Mouse (Mus musculus): ENCODE results near the gene Cyp2d11. TPM values are rescaled to one million over a fixed set of nuclear protein-coding genes. Genes with fewer than 3 reads are reported as not detected.
A peak's percentile ranks its signal among the peaks of the same experiment; 100 is the strongest.
"Not testable (repeated sequence)": the region's sequence is repeated elsewhere in the genome, so short reads cannot be mapped to it uniquely, and the experiment has no call there.

The Cyp2d11 gene
- polyA plus RNA-seq, 1 experiment from 2014 or later, result not detected

DNA sequence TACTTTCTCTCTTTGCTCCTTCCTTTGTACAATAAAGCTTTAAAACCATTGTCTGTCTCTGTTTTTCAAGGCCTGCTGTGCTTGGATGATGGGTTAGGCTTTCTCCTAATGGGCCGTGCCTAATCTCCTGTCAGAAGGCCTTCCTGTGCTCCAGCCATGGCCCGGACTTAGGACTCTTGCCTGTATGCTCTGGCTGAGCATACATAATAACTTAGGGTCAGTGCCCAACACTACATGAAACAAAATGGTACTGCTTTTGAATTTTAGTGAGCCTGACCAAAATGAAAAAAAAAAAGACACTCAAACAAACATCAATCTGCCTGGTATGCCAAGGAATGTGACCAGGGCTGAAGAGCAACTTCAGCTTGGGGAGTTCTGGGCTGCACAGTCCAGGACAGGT, 7.7 kb upstream of the Cyp2d11 start:
- Histone ChIP-seq H3K9me3 (ENCODE audit: control insufficient read depth, low read length) (no peaks in the 10 kb centered on the region), H3K27me3 (ENCODE audit: control insufficient read depth, insufficient read depth, low read length) (no peaks in the 10 kb centered on the region), H3K36me3 (ENCODE audit: control insufficient read depth, insufficient read depth, low read length) (no peaks in the 10 kb centered on the region), H3K4me1 (replicated peaks; ENCODE audit: control insufficient read depth, insufficient read depth, low read length) (no peaks in the 10 kb centered on the region), H3K4me2 (ENCODE audit: low read depth, low read length, severe bottlenecking) (no peak overlapping the region), H3K9ac (ENCODE audit: low read length) (no peak overlapping the region), H3K4me3 (ENCODE audit: low read depth, low read length) (no peak overlapping the region), H3K27ac (ENCODE audit: low read depth, low read length) (no peak overlapping the region)
- no peak for ATAC-seq (replicated peaks; ENCODE audit: low FRiP score)
- no peak for DNase-seq (ENCODE audit: low spot score)
- WGBS, result 44% methylated on average over 2 of the region's 2 CpGs

GRCm38 (mm10) chr15:82395955-82396354, 2.1 kb upstream of the Cyp2d11 start:
- not testable (repeated sequence) for H3K27ac ChIP-seq (ENCODE audit: low read depth, low read length); H3K4me1 ChIP-seq (replicated peaks; ENCODE audit: control insufficient read depth, insufficient read depth, low read length); H3K27me3 ChIP-seq (ENCODE audit: control insufficient read depth, insufficient read depth, low read length); H3K9ac ChIP-seq (ENCODE audit: low read length); H3K36me3 ChIP-seq (ENCODE audit: control insufficient read depth, insufficient read depth, low read length); DNase-seq (ENCODE audit: low spot score); ATAC-seq (replicated peaks; ENCODE audit: low FRiP score); H3K4me3 ChIP-seq (ENCODE audit: low read depth, low read length); H3K4me2 ChIP-seq (ENCODE audit: low read depth, low read length, severe bottlenecking); H3K9me3 ChIP-seq (ENCODE audit: control insufficient read depth, low read length)
- WGBS, result 95% methylated on average over 3 of the region's 3 CpGs

DNA sequence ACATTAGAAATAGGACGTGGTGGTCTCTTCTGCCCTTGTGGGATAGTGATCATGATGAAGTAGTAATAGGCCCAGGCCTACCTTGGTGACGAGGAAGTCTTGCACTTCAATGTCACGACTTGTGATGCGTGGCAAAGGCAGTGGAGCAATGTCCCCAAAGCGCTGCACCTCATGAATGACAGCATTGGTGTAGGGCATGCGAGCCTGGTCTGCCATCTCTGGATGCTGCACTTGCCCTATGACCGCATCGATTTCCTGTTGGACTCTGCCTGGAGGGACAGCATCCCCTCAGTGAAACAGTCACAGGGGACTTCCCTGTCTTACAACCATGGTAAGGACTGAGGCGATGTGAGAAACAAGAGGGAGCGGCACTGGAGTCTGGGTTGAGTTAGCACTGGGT, 3.9 kb downstream of the Cyp2d11 start:
- not testable (repeated sequence) for H3K9me3 ChIP-seq (ENCODE audit: control insufficient read depth, low read length); ATAC-seq (replicated peaks; ENCODE audit: low FRiP score); H3K36me3 ChIP-seq (ENCODE audit: control insufficient read depth, insufficient read depth, low read length); H3K9ac ChIP-seq (ENCODE audit: low read length); DNase-seq (ENCODE audit: low spot score); H3K4me1 ChIP-seq (replicated peaks; ENCODE audit: control insufficient read depth, insufficient read depth, low read length); H3K4me2 ChIP-seq (ENCODE audit: low read depth, low read length, severe bottlenecking); H3K4me3 ChIP-seq (ENCODE audit: low read depth, low read length); H3K27me3 ChIP-seq (ENCODE audit: control insufficient read depth, insufficient read depth, low read length); H3K27ac ChIP-seq (ENCODE audit: low read depth, low read length)
- WGBS, result 94% methylated on average over 10 of the region's 10 CpGs

- 93% methylated on average over 2 of the region's 2 CpGs for WGBS
These were observed 8.1 kb downstream of the Cyp2d11 start for GRCm38 (mm10) chr15:82385729-82386128.

GRCm38 (mm10) chr15:82382441-82382840, 11.4 kb downstream of the Cyp2d11 start:
- no peaks in the 10 kb centered on the region for H3K36me3 ChIP-seq (ENCODE audit: control insufficient read depth, insufficient read depth, low read length)
- no peaks in the 10 kb centered on the region for H3K27me3 ChIP-seq (ENCODE audit: control insufficient read depth, insufficient read depth, low read length)
- WGBS, result 83% methylated on average over 2 of the region's 2 CpGs
- no peak overlapping the region for H3K4me2 ChIP-seq (ENCODE audit: low read depth, low read length, severe bottlenecking)
- H3K4me3 ChIP-seq (ENCODE audit: low read depth, low read length), result no peak overlapping the region
- no peak for ATAC-seq (replicated peaks; ENCODE audit: low FRiP score)
- no peak overlapping the region for H3K27ac ChIP-seq (ENCODE audit: low read depth, low read length)
- no peak for DNase-seq (ENCODE audit: low spot score)
- H3K9me3 ChIP-seq (ENCODE audit: control insufficient read depth, low read length), result no peaks in the 10 kb centered on the region
- H3K9ac ChIP-seq (ENCODE audit: low read length), result no peak overlapping the region
- H3K4me1 ChIP-seq (replicated peaks; ENCODE audit: control insufficient read depth, insufficient read depth, low read length), result peaks cover 6% of the 10 kb centered on the region; the same call in 1 of the 2 replicates

More at GRCm38 (mm10) chr15:82385729-82386128, 8.1 kb downstream of the Cyp2d11 start:
- Histone ChIP-seq H3K4me3 (ENCODE audit: low read depth, low read length) (no peak overlapping the region), H3K27ac (ENCODE audit: low read depth, low read length) (no peak overlapping the region), H3K27me3 (ENCODE audit: control insufficient read depth, insufficient read depth, low read length) (no peaks in the 10 kb centered on the region), H3K9me3 (ENCODE audit: control insufficient read depth, low read length) (no peaks in the 10 kb centered on the region), H3K4me1 (replicated peaks; ENCODE audit: control insufficient read depth, insufficient read depth, low read length) (0 out of 2 replicates have a peak, but pooled peaks cover under 1% of the 10 kb centered on the region), H3K4me2 (ENCODE audit: low read depth, low read length, severe bottlenecking) (no peak overlapping the region), H3K9ac (ENCODE audit: low read length) (no peak overlapping the region), H3K36me3 (ENCODE audit: control insufficient read depth, insufficient read depth, low read length) (no peaks in the 10 kb centered on the region)
- no peak for DNase-seq (ENCODE audit: low spot score)
- no peak for ATAC-seq (replicated peaks; ENCODE audit: low FRiP score)

DNA sequence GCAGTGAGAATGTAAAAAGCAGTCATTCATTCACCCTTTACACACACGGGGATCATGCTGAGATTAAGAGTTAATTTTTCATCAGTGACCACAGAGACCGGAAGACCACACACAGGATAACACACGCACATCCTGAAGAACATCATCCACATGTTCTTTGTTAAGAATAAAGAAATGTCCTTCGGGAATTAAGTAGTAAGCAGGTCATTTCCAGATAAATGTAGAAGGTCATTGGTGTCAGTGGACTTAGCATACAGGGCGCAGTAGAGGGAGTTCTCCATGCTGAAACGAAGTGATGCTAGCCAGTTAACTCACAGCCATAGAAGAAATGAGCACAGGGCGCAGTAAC, 13.1 kb downstream of the Cyp2d11 start:
- Histone ChIP-seq H3K27ac (ENCODE audit: low read depth, low read length) (no peak overlapping the region), H3K4me3 (ENCODE audit: low read depth, low read length) (peak overlapping the region; percentile 35), H3K4me2 (ENCODE audit: low read depth, low read length, severe bottlenecking) (peak overlapping the region; percentile 60), H3K9ac (ENCODE audit: low read length) (no peak overlapping the region; the same call in 1 of the 2 replicates), H3K9me3 (ENCODE audit: control insufficient read depth, low read length) (no peaks in the 10 kb centered on the region), H3K27me3 (ENCODE audit: control insufficient read depth, insufficient read depth, low read length) (no peaks in the 10 kb centered on the region), H3K4me1 (replicated peaks; ENCODE audit: control insufficient read depth, insufficient read depth, low read length) (peaks cover 6% of the 10 kb centered on the region; the same call in 1 of the 2 replicates), H3K36me3 (ENCODE audit: control insufficient read depth, insufficient read depth, low read length) (no peaks in the 10 kb centered on the region)
- no peak for DNase-seq (ENCODE audit: low spot score)
- no peak for ATAC-seq (replicated peaks; ENCODE audit: low FRiP score)
- 41% methylated on average over 7 of the region's 7 CpGs for WGBS

DNA sequence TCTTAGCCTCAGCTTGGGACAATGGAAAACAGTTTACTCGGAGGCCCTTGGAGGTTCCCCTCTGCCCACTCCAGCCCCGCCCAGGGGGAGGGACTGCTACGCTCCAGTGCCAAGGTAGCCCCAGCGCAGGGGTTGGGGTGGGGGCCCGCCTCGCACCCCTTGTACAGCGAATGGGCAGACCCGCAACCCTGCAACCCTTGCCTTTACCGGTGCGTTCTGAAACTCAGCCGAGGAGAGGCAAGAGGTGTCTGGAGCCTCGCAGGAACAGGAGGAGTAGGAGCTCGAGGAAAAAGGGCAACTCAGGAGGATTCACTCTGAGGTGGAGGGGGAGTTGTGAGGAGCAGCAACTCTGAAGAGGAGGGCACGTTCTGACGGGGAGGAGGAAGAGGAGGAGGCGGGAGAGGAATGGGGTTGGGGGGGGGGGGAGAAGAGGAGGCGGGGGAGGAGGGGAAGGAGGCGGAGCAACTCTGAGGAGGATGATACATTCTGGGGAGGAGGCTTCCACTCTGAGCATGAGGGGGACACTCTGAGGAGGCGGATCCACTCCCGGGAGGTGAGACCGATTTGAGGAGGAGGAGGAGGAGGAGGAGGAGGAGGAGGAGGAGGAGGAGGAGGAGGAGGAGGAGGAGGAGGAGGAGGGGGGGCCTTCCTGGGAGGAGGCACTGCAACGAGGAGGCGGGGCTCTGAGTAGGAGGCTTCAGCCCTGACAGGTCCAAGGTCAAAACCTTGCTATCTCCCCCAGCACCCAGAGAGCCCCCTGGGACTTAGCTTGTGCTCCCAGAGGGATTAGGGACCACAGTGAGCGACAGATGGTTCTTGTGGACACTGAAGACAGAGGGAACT, 13.7 kb downstream of the Cyp2d11 start, which contains the start of gene Cyp2d22:
Gene Cyp2d22, minus strand, starts transcription at position 390 of the 843 bp plus-strand sequence.
- H3K4me3 ChIP-seq (ENCODE audit: low read depth, low read length), result peak within 1 kb of the TSS; percentile 35
- under 1% methylated on average over 18 of the region's 24 CpGs for WGBS
- peak; percentile 73 for DNase-seq (ENCODE audit: low spot score)
- no peaks in the 10 kb centered on the region for H3K36me3 ChIP-seq (ENCODE audit: control insufficient read depth, insufficient read depth, low read length)
- H3K27ac ChIP-seq (ENCODE audit: low read depth, low read length), result no peak within 1 kb of the TSS
- no peaks in the 10 kb centered on the region for H3K9me3 ChIP-seq (ENCODE audit: control insufficient read depth, low read length)
- no peaks in the 10 kb centered on the region for H3K27me3 ChIP-seq (ENCODE audit: control insufficient read depth, insufficient read depth, low read length)
- H3K4me1 ChIP-seq (replicated peaks; ENCODE audit: control insufficient read depth, insufficient read depth, low read length), result peaks cover 6% of the 10 kb centered on the region; the same call in 1 of the 2 replicates
- peak; percentile 58; the same call in 1 of the 2 replicates for ATAC-seq (replicated peaks; ENCODE audit: low FRiP score)
- H3K9ac ChIP-seq (ENCODE audit: low read length), result peak within 1 kb of the TSS; percentile 64
- peak within 1 kb of the TSS; percentile 60 for H3K4me2 ChIP-seq (ENCODE audit: low read depth, low read length, severe bottlenecking)

DNA sequence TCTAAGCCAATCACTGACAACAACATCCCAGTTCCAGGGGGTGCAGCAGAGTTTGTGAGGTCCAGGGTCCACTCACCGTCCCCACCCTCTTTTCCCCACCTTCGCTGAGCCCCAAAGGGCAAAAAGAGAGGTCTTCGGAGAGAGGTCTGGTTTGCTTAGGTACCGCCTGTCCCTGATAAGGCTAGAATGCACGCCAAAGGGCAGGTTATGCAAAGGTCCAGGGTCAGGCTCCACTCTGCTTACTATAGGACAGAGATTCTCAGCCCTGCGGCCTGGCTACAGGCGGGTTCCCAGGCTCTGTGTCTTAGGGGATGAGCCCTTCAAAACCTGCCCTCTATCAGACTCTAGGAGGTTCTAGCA, 14.3 kb downstream of the Cyp2d11 start:
- DNase-seq (ENCODE audit: low spot score) (no peak), ATAC-seq (replicated peaks; ENCODE audit: low FRiP score) (peak; percentile 51; the same call in 1 of the 2 replicates)
- H3K36me3 ChIP-seq (ENCODE audit: control insufficient read depth, insufficient read depth, low read length), result no peaks in the 10 kb centered on the region
- H3K27ac ChIP-seq (ENCODE audit: low read depth, low read length), result no peak overlapping the region
- H3K9me3 ChIP-seq (ENCODE audit: control insufficient read depth, low read length), result no peaks in the 10 kb centered on the region
- H3K27me3 ChIP-seq (ENCODE audit: control insufficient read depth, insufficient read depth, low read length), result no peaks in the 10 kb centered on the region
- peaks cover 6% of the 10 kb centered on the region; the same call in 1 of the 2 replicates for H3K4me1 ChIP-seq (replicated peaks; ENCODE audit: control insufficient read depth, insufficient read depth, low read length)
- peak overlapping the region; percentile 35; the same call in 1 of the 2 replicates for H3K4me3 ChIP-seq (ENCODE audit: low read depth, low read length)
- WGBS, result 16% methylated on average over 7 of the region's 7 CpGs
- H3K9ac ChIP-seq (ENCODE audit: low read length), result peak overlapping the region; percentile 64
- peak overlapping the region; percentile 60 for H3K4me2 ChIP-seq (ENCODE audit: low read depth, low read length, severe bottlenecking)
